Mouse (Mus musculus) T-helper 1 cell (primary cell): ENCODE measurements at regions not wholly inside any gene's neighbourhood (a gene's known extent, or its start where the extent isn't known, plus 50 kb on each side); places are given as distances from the start of the nearest gene placed in this dataset.

ENCODE experiments used
- in situ Hi-C: fragments of 300-600 bp; cut with MboI, MseI; formaldehyde crosslinking; loops from one replicate; pipeline ENCODE4 v1.15.1; 2025; ENCODE audit warnings: high pct_unique_total_duplicates

GRCm38 (mm10) chr6:147686927-147687326 lies 211.3 kb downstream of the Ccdc91 start:
- in situ Hi-C loops: no loop called here

GRCm38 (mm10) chr6:147698255-147698654 lies 222.6 kb downstream of the Ccdc91 start:
- in situ Hi-C loops: no loop called here

GRCm38 (mm10) chr6:147699449-147699848 lies 223.8 kb downstream of the Ccdc91 start:
- in situ Hi-C loops: no loop called here

- in situ Hi-C loops: no loop called here
These were observed 225.0 kb downstream of the Ccdc91 start for GRCm38 (mm10) chr6:147700629-147701028.

- in situ Hi-C loops: no loop called here
These were observed 226.3 kb downstream of the Ccdc91 start for GRCm38 (mm10) chr6:147701956-147702355.

GRCm38 (mm10) chr6:147704297-147704696 lies 228.7 kb downstream of the Ccdc91 start:
- in situ Hi-C loops: no loop called here

- in situ Hi-C loops: no loop called here
These were observed 230.3 kb downstream of the Ccdc91 start for GRCm38 (mm10) chr6:147705936-147706335.

GRCm38 (mm10) chr6:147706741-147707140 lies 231.1 kb downstream of the Ccdc91 start:
- in situ Hi-C loops: no loop called here

- in situ Hi-C loops: no loop called here
These were observed 242.6 kb downstream of the Ccdc91 start for GRCm38 (mm10) chr6:147718052-147718712.

- in situ Hi-C loops: no loop called here
These were observed 243.3 kb downstream of the Ccdc91 start for GRCm38 (mm10) chr6:147718713-147719490.

GRCm38 (mm10) chr6:147719539-147719938 lies 243.9 kb downstream of the Ccdc91 start:
- in situ Hi-C loops: no loop called here

GRCm38 (mm10) chr6:147723336-147723735 lies 247.7 kb downstream of the Ccdc91 start:
- in situ Hi-C loops: no loop called here

- in situ Hi-C loops: no loop called here
These were observed 251.4 kb downstream of the Ccdc91 start for GRCm38 (mm10) chr6:147726987-147727386.

- in situ Hi-C loops: no loop called here
These were observed 252.3 kb downstream of the Ccdc91 start for GRCm38 (mm10) chr6:147727644-147728533.

- in situ Hi-C loops: no loop called here
These were observed 254.1 kb downstream of the Ccdc91 start for GRCm38 (mm10) chr6:147729721-147730120.

GRCm38 (mm10) chr6:147738621-147739325 lies 263.1 kb downstream of the Ccdc91 start:
- in situ Hi-C loops: no loop called here

- in situ Hi-C loops: no loop called here
These were observed 265.8 kb downstream of the Ccdc91 start for GRCm38 (mm10) chr6:147741446-147741845.

GRCm38 (mm10) chr6:147744081-147744480 lies 268.5 kb downstream of the Ccdc91 start:
- in situ Hi-C loops: no loop called here

- in situ Hi-C loops: no loop called here
These were observed 270.1 kb downstream of the Ccdc91 start for GRCm38 (mm10) chr6:147745690-147746089.

GRCm38 (mm10) chr6:147747945-147748344 lies 272.3 kb downstream of the Ccdc91 start:
- in situ Hi-C loops: no loop called here

- in situ Hi-C loops: no loop called here
These were observed 276.7 kb downstream of the Ccdc91 start for GRCm38 (mm10) chr6:147752301-147752700.
